Mouse (Mus musculus) heart, embryonic 12.5 days (tissue): Measurements from ENCODE around the gene Gk. TPM values are rescaled to one million over a fixed set of nuclear protein-coding genes. Genes with fewer than 3 reads are reported as not detected.

ENCODE experiments used
- ATAC-seq: fragments of 200-750 bp; cut with Nextera tagmentation; 2 replicates; pipeline ENCODE4 v1.8.0; 2017; ENCODE audit warnings: moderate TSS enrichment, moderate library complexity; ENCODE audit not compliant: insufficient number of reproducible peaks, low FRiP score
- H3K27ac ChIP-seq: fragments of 300-500 bp; sonication (generic); 2 replicates; pipeline ENCODE4 v1.5.1; 2016; ENCODE audit warnings: mild to moderate bottlenecking, moderate library complexity; ENCODE audit not compliant: poor library complexity, severe bottlenecking
- H3K27me3 ChIP-seq: fragments of 300-500 bp; sonication (generic); replicated peaks from 2 replicates; pipeline ENCODE4 v1.6.1; 2016; ENCODE audit warnings: mild to moderate bottlenecking, moderate library complexity
- H3K36me3 ChIP-seq: fragments of 300-500 bp; sonication (generic); 2 replicates; pipeline ENCODE4 v1.6.1; 2016; ENCODE audit warnings: mild to moderate bottlenecking, moderate library complexity
- H3K4me1 ChIP-seq: fragments of 300-500 bp; sonication (generic); replicated peaks from 2 replicates; pipeline ENCODE4 v1.6.1; 2016; ENCODE audit warnings: mild to moderate bottlenecking
- H3K4me2 ChIP-seq: fragments of 300-500 bp; sonication (generic); 2 replicates; pipeline ENCODE4 v1.6.1; 2016; ENCODE audit warnings: mild to moderate bottlenecking, moderate library complexity
- H3K4me3 ChIP-seq: fragments of 300-500 bp; sonication (generic); 2 replicates; pipeline ENCODE4 v1.5.1; 2016; ENCODE audit warnings: mild to moderate bottlenecking
- H3K9ac ChIP-seq: fragments of 300-500 bp; sonication (generic); 2 replicates; pipeline ENCODE4 v1.6.1; 2016; ENCODE audit warnings: mild to moderate bottlenecking, moderate library complexity
- H3K9me3 ChIP-seq: fragments of 300-500 bp; sonication (generic); replicated peaks from 2 replicates; pipeline ENCODE4 v1.6.1; 2016; ENCODE audit warnings: mild to moderate bottlenecking, moderate library complexity
- WGBS: fragments of 180-500 bp; shearing (Covaris S2); methylation state at CpG from one replicate; pipeline ENCODE4 v1.1.7; 2016; 5-methylcytosine and 5-hydroxymethylcytosine counted together
- polyA plus RNA-seq: library from polyadenylated mRNA; unstranded; fragments of >200 nt; fragmentation: Nextera tagmentation; extraction: Ambion mirVana; gene quantifications from 2 replicates; pipeline ENCODE4 v1.2.1, GENCODE M21; 2016

Gene Gk
- 22.3 and 24.9 TPM in 2 replicates for polyA plus RNA-seq

DNA sequence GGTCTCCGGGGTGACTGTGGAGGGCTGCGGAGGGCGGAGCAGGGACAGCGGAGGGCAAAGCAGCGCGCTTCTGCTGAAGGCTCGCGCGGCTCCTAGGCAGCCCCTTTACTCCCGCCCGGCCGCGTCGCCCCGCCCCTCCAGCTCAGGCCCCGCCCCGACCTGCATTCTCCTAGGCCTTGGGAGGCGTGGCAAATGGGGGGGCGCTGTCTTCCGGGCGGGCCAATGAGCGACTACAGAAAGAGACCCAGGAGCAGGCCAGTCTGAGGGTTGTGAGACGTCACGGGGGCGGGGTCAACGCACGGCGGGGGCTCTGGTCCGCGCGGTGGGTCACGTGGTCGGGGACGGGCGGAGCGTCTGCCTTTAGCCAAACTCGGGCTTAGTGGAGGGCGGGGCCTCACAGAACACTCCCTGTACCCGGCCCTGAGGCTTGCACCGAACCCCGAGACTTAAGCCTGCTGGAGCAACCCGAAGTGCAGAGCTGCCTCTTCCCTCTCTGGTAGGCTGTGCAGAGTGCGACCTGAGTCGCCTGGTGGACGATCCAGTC lies at the start of gene Gk:
TSS of gene Gk (minus strand) at position 276 of the 544 bp plus-strand sequence.
- Histone ChIP-seq H3K4me1 (no peaks in the 10 kb centered on the region), H3K9ac (peak within 1 kb of the TSS; percentile 81), H3K27me3 (no peaks in the 10 kb centered on the region), H3K4me2 (peak within 1 kb of the TSS; percentile 74), H3K27ac (peak within 1 kb of the TSS; percentile 91), H3K9me3 (0 out of 2 replicates have a peak, but pooled peaks cover 3% of the 10 kb centered on the region), H3K36me3 (no peaks in the 10 kb centered on the region), H3K4me3 (peak within 1 kb of the TSS; percentile 64)
- peak; percentile 98 for ATAC-seq
- 11% methylated on average over 31 of the region's 45 CpGs for WGBS

DNA sequence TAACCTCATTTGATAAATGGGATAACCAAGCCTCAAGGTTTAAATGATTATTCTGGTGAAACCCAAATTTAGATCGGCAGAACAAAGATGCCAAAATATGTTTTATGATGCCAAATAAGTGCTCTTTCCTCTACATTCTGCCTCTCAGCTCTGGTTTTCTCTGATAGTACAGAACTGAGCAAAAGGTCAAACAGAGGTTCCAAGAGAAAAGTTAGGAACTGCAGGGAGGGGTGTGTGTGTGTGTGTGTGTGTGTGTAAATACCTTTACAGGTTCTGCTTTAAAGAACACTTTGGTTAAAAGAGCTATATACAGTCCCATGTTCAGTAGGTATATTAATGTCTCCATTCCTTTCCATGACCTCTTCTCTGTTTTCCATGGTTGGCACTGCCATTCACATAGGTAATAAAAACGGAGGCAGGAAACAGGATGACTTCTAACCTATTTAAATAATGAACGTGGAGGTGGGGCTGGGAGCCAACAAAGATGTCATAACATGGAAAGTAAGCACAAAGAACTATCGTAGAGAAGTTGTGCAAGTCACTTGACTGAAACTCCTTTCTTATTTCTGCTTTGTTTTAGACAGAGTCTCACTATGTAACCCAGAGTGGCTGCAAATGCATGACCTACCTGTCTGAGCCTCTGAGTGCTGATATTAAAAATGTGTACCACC lies 28.2 kb upstream of the Gk start:
- Histone ChIP-seq H3K36me3 (no peaks in the 10 kb centered on the region), H3K27ac (no peak overlapping the region), H3K4me2 (no peak overlapping the region), H3K4me1 (no peaks in the 10 kb centered on the region), H3K9ac (no peak overlapping the region), H3K4me3 (no peak overlapping the region), H3K27me3 (no peaks in the 10 kb centered on the region), H3K9me3 (0 out of 2 replicates have a peak, but pooled peaks cover 6% of the 10 kb centered on the region)
- no peak for ATAC-seq
- 61% methylated on average over 4 of the region's 4 CpGs for WGBS

DNA sequence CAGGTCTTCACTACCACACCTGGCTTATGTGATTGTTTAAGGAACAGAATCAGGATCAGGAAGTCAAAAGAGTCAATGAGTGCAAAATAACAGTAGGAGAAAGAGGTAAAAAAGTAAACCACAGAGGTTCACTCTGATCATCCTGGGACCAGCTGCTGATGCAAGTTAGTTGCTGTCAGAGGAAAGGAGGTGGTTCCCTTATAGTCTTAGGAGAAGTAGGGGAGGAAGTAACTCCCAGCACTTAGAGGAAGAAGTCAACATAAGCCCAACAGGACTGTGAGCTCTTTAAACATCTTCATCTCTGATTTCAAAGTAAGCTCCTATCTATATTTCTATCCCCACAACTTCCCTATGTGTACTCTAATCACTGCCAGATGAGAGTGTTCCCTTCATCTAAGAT lies 26.4 kb upstream of the Gk start:
- Histone ChIP-seq H3K4me1 (no peaks in the 10 kb centered on the region), H3K27ac (no peak overlapping the region), H3K4me3 (no peak overlapping the region), H3K9me3 (no peaks in the 10 kb centered on the region), H3K36me3 (no peaks in the 10 kb centered on the region), H3K4me2 (no peak overlapping the region), H3K27me3 (no peaks in the 10 kb centered on the region), H3K9ac (no peak overlapping the region)
- no peak for ATAC-seq

DNA sequence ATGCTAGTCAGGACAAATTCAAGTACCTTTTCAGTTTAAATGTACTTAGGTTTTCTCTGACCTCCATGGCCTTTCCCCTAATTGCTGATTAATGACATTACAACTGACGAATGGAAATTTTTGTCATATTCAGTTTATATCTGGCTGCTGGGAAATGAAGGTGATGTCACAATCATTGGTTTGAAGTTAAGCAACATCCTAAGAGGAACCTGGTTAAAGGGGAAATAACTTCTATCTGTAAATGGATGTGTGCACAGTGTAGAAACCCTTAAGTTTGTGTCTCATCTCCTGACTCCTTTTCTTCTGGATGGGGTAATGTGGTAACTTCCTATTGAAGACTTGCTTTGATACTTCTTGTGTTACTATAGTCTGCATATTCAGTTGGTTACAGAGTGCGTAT lies 20.8 kb upstream of the Gk start:
- Histone ChIP-seq H3K27me3 (no peaks in the 10 kb centered on the region), H3K9ac (no peak overlapping the region), H3K36me3 (no peaks in the 10 kb centered on the region), H3K4me2 (no peak overlapping the region), H3K4me1 (no peaks in the 10 kb centered on the region), H3K27ac (no peak overlapping the region), H3K4me3 (no peak overlapping the region), H3K9me3 (peaks cover 3% of the 10 kb centered on the region; the same call in 1 of the 2 replicates)
- ATAC-seq = no peak
- 84% methylated on average over 2 of the region's 2 CpGs for WGBS

DNA sequence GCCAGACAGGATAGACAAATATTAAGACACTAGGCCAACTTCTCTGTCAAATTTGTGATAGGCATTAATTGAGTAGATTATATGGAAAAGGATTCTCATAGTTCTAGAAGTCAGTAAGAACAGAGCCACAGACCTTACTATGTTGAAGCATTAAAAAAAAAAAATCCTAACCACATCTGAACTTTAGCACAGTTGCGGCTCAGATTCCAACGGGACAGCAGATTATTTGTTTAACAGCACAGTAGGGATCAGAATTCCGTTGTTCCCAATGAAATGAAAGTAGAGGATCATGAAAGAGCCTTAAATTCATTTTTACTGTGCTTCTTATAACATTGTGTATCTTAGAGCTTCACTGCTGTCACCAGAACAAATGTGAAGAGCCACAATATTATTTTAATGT lies 1.7 kb upstream of the Gk start:
- Histone ChIP-seq H3K4me1 (no peaks in the 10 kb centered on the region), H3K9ac (no peak overlapping the region), H3K4me2 (no peak overlapping the region), H3K9me3 (0 out of 2 replicates have a peak, but pooled peaks cover 3% of the 10 kb centered on the region), H3K4me3 (no peak overlapping the region), H3K27ac (no peak overlapping the region), H3K27me3 (no peaks in the 10 kb centered on the region), H3K36me3 (no peaks in the 10 kb centered on the region)
- ATAC-seq = no peak
- 70% methylated on average over 3 of the region's 3 CpGs for WGBS

DNA sequence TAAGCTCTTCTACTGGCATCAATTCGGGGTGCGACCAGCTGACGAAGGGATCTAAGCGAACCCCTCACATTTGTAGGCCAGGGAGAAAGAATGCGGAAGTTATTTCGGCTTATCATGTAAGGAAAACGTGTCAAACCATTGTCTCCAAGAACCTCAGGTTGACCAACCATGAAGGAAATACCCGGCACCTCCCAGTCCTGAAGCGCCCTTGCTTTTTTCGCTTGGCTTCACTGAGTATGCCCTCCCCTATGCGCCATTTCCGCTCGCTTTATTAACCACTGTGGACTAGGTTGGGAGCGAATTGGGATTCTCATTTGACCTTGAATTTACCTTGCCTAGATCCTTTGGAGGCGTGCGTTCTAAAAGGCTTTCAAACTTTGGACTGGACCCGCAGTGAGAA lies 522 bp upstream of the Gk start:
- ATAC-seq = peak; percentile 54; the same call in 1 of the 2 replicates
- Histone ChIP-seq H3K9me3 (0 out of 2 replicates have a peak, but pooled peaks cover 3% of the 10 kb centered on the region), H3K4me1 (no peaks in the 10 kb centered on the region), H3K4me2 (peak overlapping the region; percentile 60), H3K9ac (peak overlapping the region; percentile 68), H3K27me3 (no peaks in the 10 kb centered on the region), H3K27ac (peak overlapping the region; percentile 91), H3K4me3 (peak overlapping the region; percentile 56), H3K36me3 (no peaks in the 10 kb centered on the region)
- 20% methylated on average over 17 of the region's 17 CpGs for WGBS

DNA sequence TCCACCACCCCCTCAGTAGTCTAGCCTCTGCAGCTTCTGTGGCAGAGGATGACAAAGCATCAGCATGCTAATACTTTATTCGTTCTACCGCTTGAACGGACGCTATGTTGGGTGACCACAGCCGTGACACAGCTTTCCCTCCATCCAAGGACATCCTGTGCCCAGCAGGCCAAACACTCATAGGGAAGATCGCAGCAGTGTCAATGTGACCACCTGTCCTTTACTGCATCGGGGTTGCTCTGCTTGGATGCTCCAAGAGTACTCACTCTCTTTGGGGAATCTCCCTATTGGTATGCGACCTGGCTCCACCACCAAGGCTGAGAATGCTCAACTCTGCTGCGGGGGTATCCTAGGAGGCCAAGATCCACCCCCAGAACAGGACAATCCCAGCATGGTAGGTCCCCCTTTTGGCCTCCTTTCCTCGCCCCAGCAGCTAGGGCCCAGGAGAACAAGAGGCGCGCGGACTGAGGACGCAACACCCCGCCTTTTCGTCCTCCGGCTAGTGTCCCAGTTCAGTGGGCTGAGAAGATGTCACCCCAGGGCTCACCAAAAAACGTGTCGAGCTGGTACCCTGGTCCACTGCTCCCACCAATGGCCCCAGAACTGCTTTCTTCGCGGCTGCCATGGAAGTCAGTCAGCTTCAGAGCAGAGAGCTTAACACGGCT lies 608 bp downstream of the Gk start:
- H3K9me3 ChIP-seq = 0 out of 2 replicates have a peak, but pooled peaks cover 3% of the 10 kb centered on the region
- H3K27ac ChIP-seq = peak overlapping the region; percentile 84
- H3K4me1 ChIP-seq = no peaks in the 10 kb centered on the region
- no peaks in the 10 kb centered on the region for H3K27me3 ChIP-seq
- peak overlapping the region; percentile 74 for H3K4me2 ChIP-seq
- 0 out of 2 replicates have a peak, but pooled peaks have one; percentile 1 for ATAC-seq
- H3K36me3 ChIP-seq = no peaks in the 10 kb centered on the region
- peak overlapping the region; percentile 64 for H3K4me3 ChIP-seq
- H3K9ac ChIP-seq = peak overlapping the region; percentile 81
- WGBS = 18% methylated on average over 22 of the region's 22 CpGs

DNA sequence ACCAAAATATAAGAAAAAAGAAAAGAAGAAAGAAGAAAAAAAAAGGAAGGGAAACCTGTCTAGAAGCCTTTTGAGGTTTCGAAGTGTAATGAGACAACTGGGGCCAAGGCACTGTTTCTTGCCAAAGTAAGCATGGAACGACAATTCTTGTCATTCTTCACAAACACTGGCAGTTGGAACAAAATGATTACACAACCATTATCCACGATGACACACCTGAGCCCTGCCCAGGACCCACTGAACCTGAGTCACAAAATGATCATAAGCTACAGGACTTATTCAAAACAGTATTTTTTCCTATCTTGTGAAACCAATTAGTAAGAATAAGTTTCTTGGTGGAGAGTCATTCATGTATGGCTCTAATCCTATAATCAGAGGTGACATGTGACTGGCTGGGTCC lies 5.3 kb downstream of the Gk start:
- no peaks in the 10 kb centered on the region for H3K36me3 ChIP-seq
- 72% methylated on average over 3 of the region's 3 CpGs for WGBS
- no peak overlapping the region for H3K4me2 ChIP-seq
- H3K4me1 ChIP-seq = no peaks in the 10 kb centered on the region
- H3K4me3 ChIP-seq = no peak overlapping the region
- no peaks in the 10 kb centered on the region for H3K9me3 ChIP-seq
- ATAC-seq = no peak
- no peaks in the 10 kb centered on the region for H3K27me3 ChIP-seq
- no peak overlapping the region for H3K27ac ChIP-seq
- H3K9ac ChIP-seq = no peak overlapping the region

DNA sequence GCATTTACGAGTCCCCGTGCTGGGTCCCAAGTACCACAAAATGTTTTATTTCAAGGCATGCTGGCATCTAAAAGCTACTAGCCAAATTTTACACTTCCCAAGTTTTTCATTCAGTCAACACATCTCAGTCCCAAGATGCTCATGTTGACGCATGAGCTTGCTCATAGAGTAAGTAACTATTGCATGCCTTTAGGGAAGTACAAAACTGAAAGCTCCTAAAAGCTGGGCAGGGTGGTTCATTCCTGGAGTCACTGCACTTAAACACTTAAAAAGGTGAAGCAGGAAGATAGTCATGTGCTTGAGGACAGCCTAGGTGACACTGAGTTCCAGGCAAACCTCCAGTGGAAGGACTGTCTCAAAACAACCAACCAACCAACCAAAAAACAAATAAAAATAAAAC lies 5.9 kb downstream of the Gk start:
- Histone ChIP-seq H3K4me3 (no peak overlapping the region), H3K4me2 (no peak overlapping the region), H3K36me3 (no peaks in the 10 kb centered on the region), H3K9ac (no peak overlapping the region), H3K4me1 (no peaks in the 10 kb centered on the region), H3K27me3 (no peaks in the 10 kb centered on the region), H3K27ac (no peak overlapping the region), H3K9me3 (no peaks in the 10 kb centered on the region)
- whole genome bisulfite sequencing = 89% methylated on average over 3 of the region's 3 CpGs
- no peak for ATAC-seq

DNA sequence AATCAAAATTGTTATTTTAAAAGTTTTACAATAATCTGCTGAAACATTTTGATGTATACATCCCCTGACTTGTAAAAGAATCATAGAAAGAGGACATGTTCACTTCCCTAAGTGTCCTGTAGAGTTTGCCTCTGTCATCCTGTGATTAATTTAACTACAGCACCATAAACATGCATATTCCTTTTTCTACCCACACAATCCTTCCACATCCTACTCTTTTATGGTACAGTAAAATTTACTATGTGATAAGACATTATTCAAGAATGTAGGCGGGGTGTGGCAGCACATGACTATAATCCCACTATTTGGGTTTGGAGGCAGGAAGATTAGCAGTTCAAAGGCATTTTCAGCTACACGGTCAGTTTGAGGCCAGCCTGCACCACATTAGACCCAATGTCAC lies 8.0 kb downstream of the Gk start:
- no peak for ATAC-seq
- 74% methylated on average over 2 of the region's 2 CpGs for WGBS
- H3K27me3 ChIP-seq = no peaks in the 10 kb centered on the region

DNA sequence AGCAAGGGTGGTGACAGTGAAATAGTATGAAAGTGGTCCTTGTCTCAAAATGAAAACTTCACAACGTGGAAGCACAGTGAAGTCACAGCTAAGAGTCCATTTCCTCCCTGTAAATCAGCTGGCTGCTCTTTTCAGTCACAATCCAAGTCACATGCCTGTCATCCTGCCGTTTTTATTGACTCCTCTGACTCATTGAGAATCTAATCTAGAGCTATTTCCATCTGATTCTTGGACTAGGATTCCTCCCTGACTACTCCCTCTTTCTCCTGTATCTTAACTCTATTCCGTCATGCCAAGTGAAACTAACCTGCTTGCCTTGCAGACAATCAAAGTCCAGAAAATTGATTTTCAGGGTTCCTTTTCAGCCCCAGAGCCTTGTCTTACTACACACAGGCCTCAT lies 20.6 kb downstream of the Gk start:
- Histone ChIP-seq H3K36me3 (peaks cover 4% of the 10 kb centered on the region; the same call in 1 of the 2 replicates), H3K4me1 (no peaks in the 10 kb centered on the region), H3K4me3 (no peak overlapping the region), H3K27me3 (no peaks in the 10 kb centered on the region), H3K9ac (no peak overlapping the region), H3K4me2 (no peak overlapping the region), H3K9me3 (no peaks in the 10 kb centered on the region), H3K27ac (no peak overlapping the region)
- ATAC-seq = no peak
- WGBS = 44% methylated on average over 3 of the region's 3 CpGs

More for the DNA sequence above, 8.0 kb downstream of the Gk start:
- Histone ChIP-seq H3K36me3 (no peaks in the 10 kb centered on the region), H3K4me3 (no peak overlapping the region), H3K9ac (no peak overlapping the region), H3K4me1 (no peaks in the 10 kb centered on the region), H3K9me3 (no peaks in the 10 kb centered on the region), H3K4me2 (no peak overlapping the region), H3K27ac (no peak overlapping the region)
